Mouse (Mus musculus): ENCODE data around the gene Olfr594. TPM values are rescaled to one million over a fixed set of nuclear protein-coding genes. Genes with fewer than 3 reads are reported as not detected.

Gene Olfr594
- not detected for polyA plus RNA-seq (2014; fragmentation: Illumina TruSeq; extraction: RNeasy Lipid Tissue Mini Kit (QIAGEN cat#74804); ENCODE audit: low replicate concordance)

DNA sequence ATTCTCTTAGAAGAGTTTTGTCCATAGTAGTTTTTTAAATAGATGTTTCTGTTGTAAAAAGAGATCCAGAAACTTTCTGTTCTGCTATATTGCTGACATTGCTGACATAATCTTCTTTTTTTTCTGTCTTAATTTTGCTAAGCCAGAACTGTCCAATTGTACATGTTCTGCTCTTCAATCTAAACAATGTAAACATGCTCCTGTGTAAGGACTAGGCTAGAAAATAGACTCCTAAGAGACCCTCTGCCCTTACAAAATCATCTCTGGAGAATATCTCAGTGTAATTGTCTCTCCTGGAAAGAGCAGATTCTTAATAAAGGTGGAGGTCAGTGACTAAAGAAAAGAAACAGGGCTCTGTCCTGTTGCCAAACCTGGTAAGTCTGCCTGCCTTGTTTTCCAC, at the start of gene Olfr594:
Gene Olfr594 (plus strand): TSS at position 301 of the 400 bp plus-strand sequence.

DNA sequence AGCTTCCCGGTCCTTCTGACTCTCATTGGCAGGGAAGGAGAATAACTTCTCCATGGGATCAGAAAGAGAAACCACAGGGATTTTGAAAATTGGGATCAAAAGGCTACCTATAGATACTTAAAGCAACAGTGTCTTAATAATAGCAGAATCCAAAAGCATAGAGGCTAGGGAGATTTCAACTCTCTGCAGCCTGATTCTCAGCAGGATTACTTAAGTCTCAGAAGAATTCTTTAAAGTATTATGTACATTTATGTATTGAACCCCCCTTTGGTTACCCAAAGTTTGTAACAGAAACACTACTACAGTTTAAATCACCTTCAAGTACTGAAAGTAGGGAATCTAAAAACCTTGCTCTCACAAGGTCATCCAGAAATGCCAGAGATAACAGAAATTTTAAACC, 38.6 kb upstream of the Olfr594 start, which contains the start of gene Olfr591:
Gene Olfr591 (minus strand): TSS at position 101 of the 400 bp plus-strand sequence.

DNA sequence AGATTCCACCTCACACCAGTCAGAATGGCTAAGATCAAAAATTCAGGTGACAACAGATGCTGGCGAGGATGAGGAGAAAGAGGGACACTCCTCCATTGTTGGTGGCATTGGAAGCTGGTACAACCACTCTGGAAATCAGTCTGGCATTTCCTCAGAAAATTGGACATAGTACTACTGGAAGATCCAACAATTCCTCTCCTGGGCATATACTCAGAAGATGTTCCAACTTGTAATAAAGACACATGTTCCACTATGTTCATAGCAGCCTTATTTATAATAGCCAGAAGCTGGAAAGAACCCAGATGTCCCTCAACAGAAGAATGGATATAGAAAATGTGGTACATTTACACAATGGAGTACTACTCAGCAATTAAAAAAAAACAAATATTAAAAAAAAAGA, 32.3 kb upstream of the Olfr594 start, which contains the start of gene Olfr592:
Gene Olfr592 (plus strand): TSS at position 301 of the 400 bp plus-strand sequence.

GRCm38 (mm10) chr7:103211562-103211961, 5.2 kb upstream of the Olfr594 start, which contains the start of gene Olfr593:
Gene Olfr593 (plus strand): TSS chr7:103211862.

GRCm38 (mm10) chr7:103252405-103252804, 35.6 kb downstream of the Olfr594 start, which contains the start of gene Usp17ld:
Gene Usp17ld (minus strand): TSS chr7:103252505.

Other genes starting within 250 kb of the Olfr594 start
- gene Olfr577, start 241.1 kb upstream of the Olfr594 start, polyA plus RNA-seq (2014; fragmentation: Illumina TruSeq; extraction: RNeasy Lipid Tissue Mini Kit (QIAGEN cat#74804); ENCODE audit: low replicate concordance) = not detected
- not detected for gene Olfr578, start 227.7 kb upstream of the Olfr594 start, polyA plus RNA-seq (2014; fragmentation: Illumina TruSeq; extraction: RNeasy Lipid Tissue Mini Kit (QIAGEN cat#74804); ENCODE audit: low replicate concordance)
- not detected for gene Olfr582, start 179.0 kb upstream of the Olfr594 start, polyA plus RNA-seq (2014; fragmentation: Illumina TruSeq; extraction: RNeasy Lipid Tissue Mini Kit (QIAGEN cat#74804); ENCODE audit: low replicate concordance)
- gene Olfr583, start 165.7 kb upstream of the Olfr594 start, polyA plus RNA-seq (2014; fragmentation: Illumina TruSeq; extraction: RNeasy Lipid Tissue Mini Kit (QIAGEN cat#74804); ENCODE audit: low replicate concordance) = not detected
- not detected for gene Olfr584, start 135.1 kb upstream of the Olfr594 start, polyA plus RNA-seq (2014; fragmentation: Illumina TruSeq; extraction: RNeasy Lipid Tissue Mini Kit (QIAGEN cat#74804); ENCODE audit: low replicate concordance)
- gene Olfr585, start 119.3 kb upstream of the Olfr594 start, polyA plus RNA-seq (2014; fragmentation: Illumina TruSeq; extraction: RNeasy Lipid Tissue Mini Kit (QIAGEN cat#74804); ENCODE audit: low replicate concordance) = not detected
- gene Olfr586, start 91.4 kb upstream of the Olfr594 start, polyA plus RNA-seq (2014; fragmentation: Illumina TruSeq; extraction: RNeasy Lipid Tissue Mini Kit (QIAGEN cat#74804); ENCODE audit: low replicate concordance) = not detected
- not detected for gene Olfr588-ps1, start 76.1 kb upstream of the Olfr594 start, polyA plus RNA-seq (2014; fragmentation: Illumina TruSeq; extraction: RNeasy Lipid Tissue Mini Kit (QIAGEN cat#74804); ENCODE audit: low replicate concordance)
- gene Olfr589, start 60.6 kb upstream of the Olfr594 start, polyA plus RNA-seq (2014; fragmentation: Illumina TruSeq; extraction: RNeasy Lipid Tissue Mini Kit (QIAGEN cat#74804); ENCODE audit: low replicate concordance) = not detected
- gene Olfr591, start 38.7 kb upstream of the Olfr594 start, polyA plus RNA-seq (2014; fragmentation: Illumina TruSeq; extraction: RNeasy Lipid Tissue Mini Kit (QIAGEN cat#74804); ENCODE audit: low replicate concordance) = not detected
- gene Olfr592, start 32.2 kb upstream of the Olfr594 start, polyA plus RNA-seq (2014; fragmentation: Illumina TruSeq; extraction: RNeasy Lipid Tissue Mini Kit (QIAGEN cat#74804); ENCODE audit: low replicate concordance) = not detected
- not detected for gene Olfr593, start 5.1 kb upstream of the Olfr594 start, polyA plus RNA-seq (2014; fragmentation: Illumina TruSeq; extraction: RNeasy Lipid Tissue Mini Kit (QIAGEN cat#74804); ENCODE audit: low replicate concordance)
- not detected for gene Usp17ld, start 35.5 kb downstream of the Olfr594 start, polyA plus RNA-seq (2014; fragmentation: Illumina TruSeq; extraction: RNeasy Lipid Tissue Mini Kit (QIAGEN cat#74804); ENCODE audit: low replicate concordance)
- not detected for gene Olfr596, start 88.7 kb downstream of the Olfr594 start, polyA plus RNA-seq (2014; fragmentation: Illumina TruSeq; extraction: RNeasy Lipid Tissue Mini Kit (QIAGEN cat#74804); ENCODE audit: low replicate concordance)
- gene Olfr597, start 99.3 kb downstream of the Olfr594 start, polyA plus RNA-seq (2014; fragmentation: Illumina TruSeq; extraction: RNeasy Lipid Tissue Mini Kit (QIAGEN cat#74804); ENCODE audit: low replicate concordance) = not detected
- not detected for gene Olfr598, start 106.6 kb downstream of the Olfr594 start, polyA plus RNA-seq (2014; fragmentation: Illumina TruSeq; extraction: RNeasy Lipid Tissue Mini Kit (QIAGEN cat#74804); ENCODE audit: low replicate concordance)
- not detected for gene Olfr599, start 118.9 kb downstream of the Olfr594 start, polyA plus RNA-seq (2014; fragmentation: Illumina TruSeq; extraction: RNeasy Lipid Tissue Mini Kit (QIAGEN cat#74804); ENCODE audit: low replicate concordance)
- gene Olfr600, start 132.7 kb downstream of the Olfr594 start, polyA plus RNA-seq (2014; fragmentation: Illumina TruSeq; extraction: RNeasy Lipid Tissue Mini Kit (QIAGEN cat#74804); ENCODE audit: low replicate concordance) = not detected
- gene Olfr601, start 145.7 kb downstream of the Olfr594 start, polyA plus RNA-seq (2014; fragmentation: Illumina TruSeq; extraction: RNeasy Lipid Tissue Mini Kit (QIAGEN cat#74804); ENCODE audit: low replicate concordance) = not detected
- gene Olfr603, start 169.2 kb downstream of the Olfr594 start, polyA plus RNA-seq (2014; fragmentation: Illumina TruSeq; extraction: RNeasy Lipid Tissue Mini Kit (QIAGEN cat#74804); ENCODE audit: low replicate concordance) = not detected
- gene Usp17lc, start 198.1 kb downstream of the Olfr594 start, polyA plus RNA-seq (2014; fragmentation: Illumina TruSeq; extraction: RNeasy Lipid Tissue Mini Kit (QIAGEN cat#74804); ENCODE audit: low replicate concordance) = not detected
- gene Olfr605, start 228.4 kb downstream of the Olfr594 start, polyA plus RNA-seq (2014; fragmentation: Illumina TruSeq; extraction: RNeasy Lipid Tissue Mini Kit (QIAGEN cat#74804); ENCODE audit: low replicate concordance) = not detected
- not detected for gene Olfr606, start 232.1 kb downstream of the Olfr594 start, polyA plus RNA-seq (2014; fragmentation: Illumina TruSeq; extraction: RNeasy Lipid Tissue Mini Kit (QIAGEN cat#74804); ENCODE audit: low replicate concordance)
- gene Olfr607, start 247.2 kb downstream of the Olfr594 start, polyA plus RNA-seq (2014; fragmentation: Illumina TruSeq; extraction: RNeasy Lipid Tissue Mini Kit (QIAGEN cat#74804); ENCODE audit: low replicate concordance) = not detected

Measured in small intestine, adult 10 weeks (tissue).